Mouse (Mus musculus): ENCODE measurements at regions not wholly inside any gene's neighbourhood (a gene's known extent, or its start where the extent isn't known, plus 50 kb on each side); places are given as distances from the start of the nearest gene placed in this dataset.

DNA sequence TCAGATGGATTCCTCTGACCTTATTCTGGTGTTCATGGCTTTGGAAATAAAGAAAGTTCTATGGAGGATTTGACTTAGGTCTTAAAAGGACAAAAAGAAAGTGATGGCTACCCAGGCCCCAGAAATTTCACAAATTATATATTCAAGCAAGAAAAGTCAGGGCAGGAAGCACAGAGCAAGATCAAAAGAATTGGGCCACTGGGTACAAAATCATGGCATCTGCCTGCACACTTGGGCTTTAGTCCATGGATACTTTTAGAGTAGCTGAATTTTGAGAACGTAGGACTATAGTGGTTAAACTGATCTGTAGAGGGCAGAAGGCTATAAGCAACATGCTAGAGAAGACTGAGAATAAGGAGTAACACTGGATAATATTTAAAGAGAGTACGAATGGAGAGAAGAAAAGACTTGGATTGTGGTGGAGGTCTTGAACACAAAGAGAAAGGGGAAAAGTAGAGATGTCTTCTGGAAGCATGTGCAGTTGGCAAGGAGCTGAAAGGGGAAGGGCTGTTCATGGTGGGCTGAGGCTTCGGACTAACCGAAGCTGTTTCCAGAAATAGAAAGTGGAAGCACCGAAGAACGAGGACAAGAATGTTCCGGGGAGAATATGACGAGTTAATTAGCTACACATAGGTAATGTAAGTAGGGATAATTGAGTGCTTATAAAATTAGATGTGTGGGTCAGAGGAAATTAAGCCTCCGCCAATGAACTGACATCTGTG is 168.2 kb upstream of the Itga4 start:
- peak in 1 of 2 experiments; percentile 2 for DNase-seq

DNA sequence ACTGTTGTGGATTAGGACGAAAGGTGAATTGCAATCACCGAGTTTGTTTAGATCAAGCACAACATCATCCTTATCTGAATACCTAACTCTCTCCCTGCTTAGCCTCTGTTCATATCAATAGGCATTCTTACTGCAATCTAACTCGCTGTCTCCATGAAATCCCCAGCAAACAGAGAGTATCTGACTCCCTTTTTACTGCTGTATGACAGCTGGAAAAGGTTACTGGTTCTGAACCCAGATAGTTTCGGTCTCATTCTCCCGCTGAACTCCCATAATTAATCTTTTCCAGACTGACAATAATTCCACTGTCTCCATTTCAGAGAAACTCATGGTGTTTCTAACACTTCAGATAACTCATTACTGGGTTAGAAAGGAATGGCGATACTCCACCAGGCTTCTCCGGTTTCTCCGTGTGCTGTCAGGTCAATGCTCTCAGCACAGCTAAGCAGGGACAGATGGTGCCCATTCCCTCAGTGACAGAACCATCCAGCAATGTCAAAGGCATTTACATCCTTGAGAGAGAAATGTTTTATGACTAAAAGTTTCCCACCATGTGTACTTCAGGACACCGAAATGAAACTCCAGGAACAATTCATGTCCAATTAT is 167.5 kb upstream of the Itga4 start:
- peak; percentile 12 to 31 for DNase-seq

DNA sequence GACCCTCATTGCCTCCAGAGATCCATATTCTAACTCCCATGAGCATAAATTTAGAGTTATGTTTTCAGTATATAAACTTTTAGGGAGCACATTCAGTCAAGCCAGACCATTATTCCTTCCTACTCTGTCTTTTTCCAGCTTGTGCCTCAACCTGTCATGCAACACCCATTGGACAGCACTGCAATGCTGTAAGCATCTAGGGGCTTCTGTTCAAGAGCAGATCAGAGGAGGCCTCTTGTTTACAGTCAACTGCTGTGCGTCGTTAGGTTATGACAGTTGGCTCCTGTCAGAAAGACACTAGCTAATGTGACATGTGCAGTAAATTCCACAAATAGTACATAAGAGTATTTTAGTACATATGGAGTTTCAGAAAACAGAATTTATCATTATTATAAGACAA is 165.0 kb upstream of the Itga4 start:
- no peak for DNase-seq

DNA sequence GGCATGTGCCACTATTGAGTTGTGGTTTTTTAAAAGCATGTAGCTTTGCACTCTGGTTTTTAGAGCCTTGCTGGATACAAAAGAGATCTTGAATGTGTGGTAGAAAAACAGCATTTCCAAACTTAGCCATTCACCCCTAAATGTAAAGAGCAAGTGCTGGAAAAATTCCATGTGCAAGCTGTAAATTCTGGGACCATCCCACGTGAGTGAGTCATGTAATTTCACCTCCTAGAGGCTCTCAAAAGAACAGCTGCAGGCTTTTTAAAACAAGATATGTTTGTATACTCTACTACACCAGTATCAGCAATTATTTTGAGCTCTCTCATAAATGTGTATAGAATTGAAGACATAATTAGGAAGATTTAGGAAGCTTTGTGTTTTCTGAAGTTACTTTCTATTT is 160.9 kb upstream of the Itga4 start:
- DNase-seq = no peak

DNA sequence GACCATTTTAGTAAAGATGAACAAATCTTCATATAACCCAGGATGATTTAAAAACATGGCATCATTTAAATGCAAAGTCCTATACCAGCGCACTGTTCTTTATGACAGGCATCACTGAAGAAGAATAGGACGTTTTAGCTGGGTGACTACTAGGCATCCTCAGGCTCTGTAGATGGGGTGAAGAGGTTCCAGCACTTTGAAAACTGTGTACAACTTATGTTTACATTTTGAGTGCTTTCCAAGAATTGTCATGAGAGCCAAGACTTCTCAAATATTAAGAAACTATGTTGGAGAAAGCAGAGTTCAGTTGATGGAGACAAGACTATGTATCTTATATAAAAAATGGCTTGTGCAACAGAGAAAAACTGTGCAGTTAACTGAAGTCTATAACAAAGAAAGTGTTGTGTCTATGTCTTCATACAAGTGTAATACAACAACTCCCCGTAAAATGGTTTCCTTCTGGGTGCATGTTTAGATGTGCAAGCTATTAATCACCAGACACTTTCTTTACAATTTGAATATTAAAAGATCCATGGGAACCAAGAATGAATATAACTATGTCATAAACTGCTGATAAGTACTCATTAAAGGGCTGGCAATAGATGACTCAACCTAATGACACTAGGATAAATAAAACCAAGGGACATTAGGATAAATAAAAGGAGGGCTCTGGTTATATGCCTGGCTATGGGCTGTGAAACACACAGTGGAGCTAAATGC is 158.5 kb upstream of the Itga4 start:
- DNase-seq = no peak

DNA sequence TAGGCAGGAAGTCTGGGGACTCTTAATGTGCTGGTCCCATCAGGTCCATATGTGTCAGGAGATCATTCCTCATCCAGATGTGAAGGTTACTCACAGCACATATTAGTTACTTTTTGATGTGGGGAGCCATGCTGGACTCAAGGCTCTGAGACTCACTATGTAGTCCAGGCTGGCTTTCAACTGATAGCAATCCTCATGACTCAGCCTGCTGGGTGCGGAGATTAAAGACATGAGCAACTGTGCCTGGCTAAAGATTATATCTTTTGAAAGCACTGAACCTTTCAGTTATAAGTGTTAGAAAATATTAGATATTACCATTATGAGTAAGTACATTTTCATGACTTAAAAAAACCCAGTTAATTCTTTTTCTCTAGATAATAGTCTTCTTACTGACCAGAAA is 155.6 kb upstream of the Itga4 start:
- DNase-seq = no peak

DNA sequence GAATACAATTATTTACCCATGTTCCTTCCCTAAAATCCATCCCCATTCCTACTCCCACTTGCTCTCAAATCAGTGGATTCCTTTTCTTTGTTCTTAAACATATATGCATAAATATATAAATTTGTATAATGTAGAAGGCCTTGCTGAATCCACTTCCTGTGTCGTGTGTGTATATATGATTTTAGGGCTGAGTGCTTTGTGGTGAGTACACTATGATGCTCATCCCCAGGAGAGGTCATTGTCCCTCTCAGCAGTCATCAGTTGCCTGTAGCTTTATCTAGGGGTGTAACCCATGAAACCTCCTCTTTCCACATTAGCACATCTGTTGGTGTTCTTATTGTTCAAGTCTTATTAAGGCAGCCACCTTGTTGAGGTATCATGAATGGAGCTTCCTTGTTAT is 143.6 kb upstream of the Itga4 start:
- no peak for DNase-seq

DNA sequence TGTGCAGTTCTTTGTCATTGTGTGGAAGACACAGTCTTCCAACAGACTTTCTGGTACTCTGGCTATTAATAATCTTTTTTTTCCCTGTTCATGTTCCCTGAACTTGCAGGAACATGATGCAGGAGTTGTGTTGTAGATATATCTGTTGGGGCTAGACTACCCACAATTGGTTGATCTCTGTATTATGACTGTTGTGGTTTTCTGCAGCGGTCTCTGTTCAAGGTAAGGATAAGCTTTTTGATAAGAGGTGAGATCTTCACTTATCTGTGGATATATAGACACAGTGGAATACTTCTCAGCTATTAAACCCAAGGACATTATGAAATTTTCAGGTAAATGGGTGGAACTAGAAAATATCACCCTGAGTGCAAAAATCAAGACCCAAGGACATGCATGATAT is 143.2 kb upstream of the Itga4 start:
- no peak for DNase-seq

DNA sequence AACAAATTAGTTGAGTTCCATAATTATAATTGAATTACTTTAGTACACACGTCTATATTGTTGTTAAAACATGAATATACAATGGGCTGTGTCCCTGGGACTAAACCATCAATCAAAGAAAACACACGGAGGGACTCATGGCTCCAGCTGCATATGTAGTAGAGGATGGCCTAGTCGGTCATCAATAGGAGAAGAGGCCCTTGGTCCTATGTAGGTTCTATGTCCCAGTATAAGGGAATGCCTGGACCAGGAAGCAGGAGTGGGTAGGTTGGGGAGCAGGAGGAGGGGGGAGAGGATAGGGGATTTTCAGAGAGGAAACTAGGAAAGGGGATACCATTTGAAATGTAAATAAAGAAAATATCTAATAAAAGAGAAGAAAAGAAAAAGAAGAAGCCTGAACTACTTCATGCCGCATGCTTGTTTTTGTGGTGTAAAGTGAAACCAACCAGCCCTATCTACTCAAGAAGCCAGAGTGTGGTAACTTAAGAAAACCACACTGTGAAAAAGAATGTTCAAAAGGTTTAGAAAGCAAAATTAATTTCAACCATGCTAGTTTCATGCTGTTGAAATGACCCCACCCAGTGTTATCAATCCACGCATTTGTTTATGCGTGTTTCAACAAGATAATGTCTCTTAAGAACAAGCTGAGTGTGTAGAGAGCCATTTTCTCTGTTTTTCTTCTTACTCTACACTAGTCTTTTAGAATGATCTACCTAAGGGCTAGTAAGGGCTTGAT is 134.4 kb upstream of the Itga4 start:
- DNase-seq = no peak

DNA sequence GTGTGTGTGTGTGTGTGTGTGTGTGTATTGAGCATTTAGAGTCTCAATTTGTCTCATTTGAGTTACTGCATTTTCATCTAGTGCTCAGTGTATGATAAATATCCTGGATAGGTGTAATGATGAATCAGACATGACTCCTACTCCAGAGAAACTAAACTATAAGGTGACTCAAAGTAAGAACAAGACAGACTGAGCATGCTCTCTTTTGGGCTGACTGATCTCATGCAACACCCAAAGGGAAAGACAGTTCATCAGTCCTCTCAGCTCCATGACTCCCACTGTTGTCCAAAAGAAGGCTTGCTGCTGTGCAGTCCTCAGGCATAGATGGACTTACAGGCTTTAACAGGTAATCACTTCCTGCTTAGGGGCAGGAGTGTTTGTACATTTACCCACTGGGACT is 132.7 kb upstream of the Itga4 start:
- no peak for DNase-seq

DNA sequence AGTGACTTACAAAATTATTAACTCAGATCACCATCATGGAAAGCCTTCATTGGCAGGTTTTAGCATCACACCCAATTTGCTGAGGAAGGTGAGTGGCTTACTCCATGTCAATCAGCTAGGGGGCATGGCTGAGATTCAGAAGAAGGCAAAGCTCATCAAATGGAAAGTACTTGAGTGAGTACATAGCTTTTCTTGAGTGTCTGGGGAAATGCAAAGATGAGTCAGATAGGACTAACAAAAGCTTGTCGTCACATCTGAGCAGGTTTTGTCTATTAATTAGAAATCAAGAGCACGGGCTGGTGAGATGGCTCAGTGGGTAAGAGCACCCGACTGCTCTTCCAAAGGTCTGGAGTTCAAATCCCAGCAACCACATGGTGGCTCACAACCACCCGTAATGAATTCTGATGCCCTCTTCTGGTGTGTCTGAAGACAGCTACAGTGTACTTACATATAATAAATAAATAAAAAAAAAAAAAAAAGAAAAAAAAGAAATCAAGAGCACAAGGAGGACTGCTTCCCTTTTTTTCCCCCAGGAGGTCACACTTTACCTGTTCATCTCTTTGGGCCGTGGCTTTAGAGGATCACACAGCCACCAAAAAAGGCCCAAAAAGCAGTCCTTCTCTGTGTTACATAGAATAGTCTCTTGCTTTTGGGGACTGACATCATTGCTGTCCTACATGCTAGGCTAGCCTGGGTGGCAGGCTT is 130.8 kb upstream of the Itga4 start:
- no peak for DNase-seq

DNA sequence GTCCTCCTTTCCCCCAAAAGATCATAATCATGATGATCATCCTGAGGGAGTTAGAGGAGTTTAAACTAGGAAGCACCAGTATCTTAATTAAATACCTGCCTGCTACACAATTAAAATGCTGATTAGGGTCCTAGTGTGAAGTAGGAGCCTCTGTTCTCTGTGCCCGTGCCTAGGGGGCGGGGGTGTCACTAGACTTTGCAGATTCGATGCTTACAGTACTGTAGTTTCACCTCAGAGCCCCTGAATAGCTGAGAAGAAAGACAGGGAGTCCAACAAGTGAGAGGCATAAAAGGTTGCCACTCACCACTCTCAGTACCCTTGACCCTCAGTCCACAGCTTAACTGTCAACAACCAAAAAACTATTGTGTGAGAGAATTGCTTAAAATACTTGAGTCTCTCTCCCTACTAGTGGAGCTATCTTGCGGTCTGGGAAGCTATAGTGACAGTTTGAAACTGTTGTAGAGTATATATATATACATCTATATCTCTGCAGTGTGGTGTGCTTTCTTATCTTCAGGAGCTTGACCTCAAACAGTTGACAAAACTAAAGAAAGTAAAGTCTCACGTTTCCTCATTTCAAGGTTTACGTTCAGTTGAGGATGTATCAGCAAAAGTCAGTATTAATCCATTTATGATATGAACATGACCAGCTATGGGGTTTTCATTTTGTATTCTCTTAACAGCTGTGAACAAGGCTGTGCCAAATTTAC is 128.9 kb upstream of the Itga4 start:
- no peak for DNase-seq

DNA sequence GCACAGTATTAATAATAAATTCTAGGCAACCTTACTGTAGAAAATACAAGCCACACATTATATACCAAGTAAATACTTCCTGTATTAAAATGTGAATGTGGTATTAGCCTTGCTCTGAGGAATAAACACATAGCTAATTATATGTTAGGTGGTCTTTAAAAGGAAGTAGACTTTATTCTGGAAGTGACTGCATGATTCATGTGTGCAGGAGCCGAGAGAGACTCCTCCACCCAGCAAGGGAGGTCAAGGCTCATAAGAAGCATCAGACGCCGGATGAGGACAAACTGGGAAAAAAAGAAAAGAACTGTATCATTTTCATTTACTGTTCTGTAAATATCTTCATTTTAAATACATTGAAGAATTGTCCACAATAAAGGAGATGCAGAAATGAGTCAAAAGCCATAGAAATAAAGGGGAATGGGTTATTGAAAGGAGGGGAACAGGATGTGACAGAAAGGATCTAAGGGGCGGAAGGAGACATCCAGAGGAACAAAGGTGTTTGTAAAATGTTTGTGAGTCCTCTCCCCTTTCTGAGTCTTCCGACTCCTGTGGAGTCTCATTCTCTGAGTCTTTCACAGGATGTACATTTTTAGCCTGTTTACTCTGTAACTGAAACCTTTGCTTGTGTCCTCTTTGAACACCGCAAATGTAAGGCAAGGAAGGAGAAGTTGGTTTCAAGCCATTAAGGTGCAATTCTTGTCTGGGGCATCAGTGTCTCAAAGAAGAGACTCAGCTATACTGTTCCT is 128.1 kb upstream of the Itga4 start:
- DNase-seq = no peak

DNA sequence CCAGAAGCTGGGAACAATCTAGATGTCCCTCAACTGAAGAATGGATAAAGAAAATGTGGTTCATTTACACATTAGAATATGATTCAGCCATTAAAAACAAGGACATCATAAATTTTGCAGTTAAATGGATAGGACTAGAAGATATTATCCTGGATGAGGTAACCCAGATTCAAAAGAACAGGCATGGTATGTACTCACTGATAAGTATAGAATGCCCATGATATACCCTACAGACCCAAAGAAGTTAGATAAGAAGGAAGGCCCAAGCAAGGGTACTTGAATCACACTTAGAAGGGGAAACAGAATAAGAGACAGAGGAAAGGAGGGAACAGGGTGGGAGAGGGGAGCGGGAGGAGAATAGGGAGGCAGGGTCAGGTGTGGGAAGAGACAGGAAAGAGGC is 127.4 kb upstream of the Itga4 start:
- DNase-seq = no peak

DNA sequence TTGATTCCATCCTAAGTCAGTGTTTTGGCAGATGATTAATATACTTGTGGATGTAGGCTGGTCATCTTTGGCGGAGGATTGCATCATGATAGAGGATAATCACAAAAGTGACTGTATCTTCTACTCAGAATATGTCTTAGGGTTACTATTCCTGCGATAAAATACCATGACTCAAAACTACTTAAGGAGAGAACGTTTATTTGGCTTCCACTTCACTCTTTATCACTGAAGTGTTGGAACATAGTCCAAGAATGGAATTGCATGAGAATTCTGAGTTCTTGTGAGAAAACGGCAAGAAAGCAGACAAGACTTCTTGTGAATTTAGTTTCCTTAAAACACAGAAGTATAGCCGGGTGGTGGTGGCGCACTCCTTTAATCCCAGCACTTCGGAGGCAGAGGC is 124.6 kb upstream of the Itga4 start:
- no peak for DNase-seq

DNA sequence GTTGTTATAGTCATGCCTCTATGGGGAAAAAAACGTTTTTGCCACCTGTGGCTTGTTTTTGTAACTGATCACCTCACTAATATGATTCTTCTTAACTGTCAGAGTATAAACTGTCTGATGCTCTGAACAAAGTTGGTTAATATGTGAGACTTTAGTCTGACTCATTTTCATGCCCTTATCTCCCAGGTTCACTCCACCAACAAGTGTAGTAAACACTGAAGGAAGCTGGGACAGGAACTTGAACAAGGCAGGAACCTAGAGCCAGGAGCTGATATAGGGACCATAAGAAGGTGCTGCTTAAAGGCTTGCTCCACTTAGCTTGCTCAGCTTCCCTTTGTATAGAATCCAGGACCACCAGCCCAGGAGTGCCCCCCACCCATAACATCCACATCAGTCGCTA is 124.0 kb upstream of the Itga4 start:
- no peak for DNase-seq

DNA sequence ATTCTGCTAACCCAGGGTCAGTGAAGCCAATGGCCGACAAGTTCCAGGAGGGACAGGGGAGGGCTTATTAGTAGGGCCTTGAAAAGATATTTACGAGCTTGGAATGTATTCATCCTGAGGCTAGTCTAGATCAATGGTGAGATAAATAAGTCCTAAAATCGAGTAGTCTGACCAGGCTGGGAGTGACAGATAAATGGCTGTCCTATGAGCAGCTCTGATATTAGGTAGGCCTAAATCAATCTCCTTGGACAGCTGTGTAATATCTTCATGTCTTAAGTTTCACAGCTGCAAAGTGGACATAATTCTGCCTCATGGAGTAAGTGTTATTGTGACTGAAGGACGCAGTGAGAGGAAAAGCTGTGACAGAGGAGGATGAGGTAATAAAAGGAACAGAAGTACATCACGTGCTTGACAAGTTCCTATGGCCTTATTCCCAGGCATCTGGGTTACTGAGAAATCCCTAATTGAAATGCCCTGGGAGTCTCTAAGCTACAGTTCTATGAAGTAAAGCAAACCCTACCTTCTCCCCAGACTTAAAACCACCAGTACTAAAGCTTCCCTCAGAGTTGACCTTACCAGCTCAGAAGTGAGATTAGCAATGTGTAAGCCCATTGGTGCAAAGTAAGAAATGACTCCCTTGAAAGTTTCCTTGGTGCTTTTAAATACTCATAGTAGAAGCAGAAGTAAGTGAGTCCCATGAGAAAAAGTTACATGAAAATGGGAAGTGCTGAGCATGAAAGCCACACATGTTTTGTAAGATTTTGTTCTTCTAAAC is 123.3 kb upstream of the Itga4 start:
- DNase-seq = no peak

DNA sequence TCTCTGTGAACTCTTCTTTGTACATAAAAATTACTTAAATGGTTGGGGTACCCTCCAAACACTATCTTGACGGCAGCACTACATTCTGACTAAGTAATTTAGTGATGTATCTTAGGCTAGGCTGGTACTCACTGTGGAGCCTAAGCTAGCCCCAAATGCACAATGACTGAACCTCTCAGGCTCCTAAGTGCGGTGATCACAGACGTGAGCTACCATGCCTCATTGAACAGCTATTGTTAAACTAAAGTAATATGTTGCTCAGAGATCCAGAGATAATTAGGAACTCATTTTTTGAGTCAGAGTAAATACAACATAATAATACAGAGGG is 122.7 kb upstream of the Itga4 start:
- DNase-seq = no peak

DNA sequence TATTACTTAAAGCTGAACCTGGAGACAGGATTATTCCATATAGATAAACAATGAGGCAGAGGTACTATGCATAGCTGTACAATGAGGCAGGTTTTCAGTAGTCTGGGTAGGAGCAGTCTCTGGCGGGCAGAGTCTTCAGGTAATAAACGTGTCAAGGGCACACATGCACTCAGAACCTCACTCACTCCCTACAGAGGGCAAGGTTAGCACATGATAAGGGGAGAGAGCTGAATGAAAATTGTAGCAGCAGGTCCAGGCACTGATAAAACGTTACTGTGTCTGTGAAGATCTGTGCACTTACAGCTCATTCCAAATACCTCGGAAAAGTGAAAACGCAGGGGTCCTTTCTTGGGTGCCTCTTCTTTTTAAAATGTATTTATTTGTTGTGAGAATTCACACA is 120.9 kb upstream of the Itga4 start:
- no peak for DNase-seq

DNA sequence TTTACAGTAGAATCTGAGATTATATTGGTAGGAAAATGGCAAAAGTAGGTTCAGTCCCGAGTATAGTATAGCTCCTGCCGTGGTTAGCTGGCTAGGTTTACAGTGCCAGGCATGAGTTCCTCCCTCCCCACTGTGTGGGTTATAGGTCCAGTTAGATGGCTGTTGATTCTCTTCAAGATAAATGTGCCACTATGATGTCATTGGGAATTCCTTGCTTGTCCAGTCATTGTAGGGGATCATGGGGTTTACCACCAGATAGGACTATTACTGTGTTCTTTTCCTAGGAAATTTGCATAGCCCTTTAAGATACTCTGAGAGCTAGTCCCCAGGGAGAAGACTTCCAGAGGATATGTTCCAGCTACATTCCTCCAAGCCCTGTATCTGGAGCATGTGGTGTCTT is 119.2 kb upstream of the Itga4 start:
- no peak for DNase-seq
